Mouse (Mus musculus): ENCODE measurements around the gene Adora1. TPM values are rescaled to one million over a fixed set of nuclear protein-coding genes. Genes with fewer than 3 reads are reported as not detected.
A peak's percentile ranks its signal among the peaks of the same experiment; 100 is the strongest.

The Adora1 gene
- polyA plus RNA-seq (2014; fragmentation: Nextera tagmentation; extraction: Ambion mirVana) = 0.30 and 0.92 TPM in 2 replicates

DNA sequence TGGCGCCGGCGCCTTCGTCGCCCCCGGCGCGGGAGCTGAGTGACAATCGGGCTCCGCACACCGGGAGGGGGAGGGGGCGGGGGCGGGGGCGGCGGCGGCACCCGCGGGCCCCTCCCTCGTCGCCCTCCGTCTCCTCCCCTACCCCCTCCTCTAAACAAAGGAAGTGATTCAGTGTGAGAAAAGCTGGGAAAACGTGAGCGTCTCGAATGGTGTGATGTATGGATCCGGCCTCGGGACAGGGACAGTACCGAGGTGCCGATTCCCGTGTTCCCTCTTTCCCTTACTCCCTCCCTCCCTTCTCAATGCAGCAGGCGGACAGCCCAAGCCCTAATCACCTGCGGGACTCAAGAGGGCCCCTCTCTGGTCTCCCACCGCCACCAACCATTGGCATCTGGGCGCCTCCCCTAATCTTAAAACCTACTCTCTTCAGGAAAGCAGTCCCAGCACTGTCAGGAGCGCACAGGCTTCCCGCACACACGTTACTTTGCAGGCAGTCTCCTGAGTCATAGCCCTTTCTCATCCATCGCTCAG lies at the start of gene Adora1:
Gene Adora1 (minus strand): TSS at position 41 of the 531 bp plus-strand sequence.
- H3K9me3 ChIP-seq (ENCODE audit: low read depth, low read length) = no peaks in the 10 kb centered on the region
- H3K27ac ChIP-seq (ENCODE audit: low read depth) = no peak within 1 kb of the TSS
- H3K9ac ChIP-seq = peak within 1 kb of the TSS; percentile 38; the same call in 1 of the 2 replicates
- H3K4me2 ChIP-seq = peak within 1 kb of the TSS; percentile 81
- H3K4me1 ChIP-seq (ENCODE audit: insufficient read depth) = 0 out of 2 replicates have a peak, but pooled peaks cover 7% of the 10 kb centered on the region
- no peak for TF ChIP-seq CTCF (IDR thresholded peaks at IDR 0.05; ENCODE audit: low read depth)
- H3K36me3 ChIP-seq (ENCODE audit: insufficient read depth) = no peaks in the 10 kb centered on the region
- peak within 1 kb of the TSS; percentile 39 for H3K4me3 ChIP-seq (ENCODE audit: low read depth, low read length)
- peaks cover 44% of the 10 kb centered on the region for H3K27me3 ChIP-seq (ENCODE audit: insufficient read depth, low read length)
- under 1% methylated on average over 32 of the region's 37 CpGs for WGBS
- DNase-seq = no peak
- ATAC-seq (ENCODE audit: insufficient read depth) = no peak

DNA sequence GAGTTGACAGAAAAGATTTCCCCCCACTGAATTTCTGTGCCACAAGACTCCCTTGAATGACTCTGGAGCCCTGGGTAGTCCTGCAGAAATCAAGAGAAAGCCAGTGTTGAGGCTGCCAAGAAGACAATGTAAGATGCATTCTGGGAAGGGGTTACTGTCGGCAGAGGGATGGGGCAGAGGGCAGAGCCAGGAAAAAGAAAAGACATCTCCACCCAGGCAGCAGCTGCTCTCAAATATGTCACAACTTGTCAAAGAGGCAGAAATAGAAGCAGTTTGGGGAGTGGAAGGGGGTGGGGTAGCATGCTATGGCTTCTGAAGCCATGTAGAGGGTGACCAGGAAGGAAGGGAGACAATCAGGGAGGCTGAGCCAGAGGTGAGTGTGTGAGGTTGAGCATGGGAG lies 47.9 kb upstream of the Adora1 start:
- H3K9me3 ChIP-seq (ENCODE audit: low read depth, low read length) = no peaks in the 10 kb centered on the region
- WGBS = 29% methylated on average over 1 of the region's 1 CpGs

DNA sequence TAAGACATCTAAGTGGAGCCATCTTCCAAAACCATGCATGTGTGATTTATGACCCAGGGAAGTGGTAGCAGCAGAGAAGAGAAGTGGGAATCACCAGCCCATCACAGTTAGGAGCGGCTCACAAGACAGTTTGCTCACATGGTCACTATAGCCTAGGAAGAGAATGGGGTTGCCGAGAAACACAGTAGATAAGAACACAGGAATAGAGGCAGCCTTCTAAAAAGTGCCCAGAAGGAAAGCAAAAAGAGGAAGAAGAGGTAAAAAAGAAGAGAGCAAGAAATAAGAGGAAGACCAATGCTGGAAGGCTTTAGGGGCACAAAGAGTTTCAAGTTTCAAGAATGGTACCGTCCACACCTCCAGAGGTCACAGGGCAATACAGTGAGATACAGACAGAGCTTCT lies 47.1 kb upstream of the Adora1 start:
- Histone ChIP-seq H3K4me2 (no peak overlapping the region), H3K9ac (no peak overlapping the region), H3K27ac (ENCODE audit: low read depth) (no peak overlapping the region), H3K4me3 (ENCODE audit: low read depth, low read length) (no peak overlapping the region), H3K36me3 (ENCODE audit: insufficient read depth) (no peaks in the 10 kb centered on the region), H3K4me1 (ENCODE audit: insufficient read depth) (no peaks in the 10 kb centered on the region), H3K9me3 (ENCODE audit: low read depth, low read length) (no peaks in the 10 kb centered on the region), H3K27me3 (ENCODE audit: insufficient read depth, low read length) (no peaks in the 10 kb centered on the region)
- no peak for ATAC-seq (ENCODE audit: insufficient read depth)
- DNase-seq = no peak
- TF ChIP-seq CTCF (IDR thresholded peaks at IDR 0.05; ENCODE audit: low read depth) = no peak
- WGBS = 52% methylated on average over 3 of the region's 3 CpGs

More for the DNA sequence above, 47.9 kb upstream of the Adora1 start:
- DNase-seq (peak; percentile 28), ATAC-seq (ENCODE audit: insufficient read depth) (no peak)
- H3K9ac ChIP-seq = no peak overlapping the region
- no peak overlapping the region for H3K27ac ChIP-seq (ENCODE audit: low read depth)
- no peaks in the 10 kb centered on the region for H3K4me1 ChIP-seq (ENCODE audit: insufficient read depth)
- H3K36me3 ChIP-seq (ENCODE audit: insufficient read depth) = no peaks in the 10 kb centered on the region
- H3K4me3 ChIP-seq (ENCODE audit: low read depth, low read length) = no peak overlapping the region
- no peak overlapping the region for H3K4me2 ChIP-seq
- H3K27me3 ChIP-seq (ENCODE audit: insufficient read depth, low read length) = no peaks in the 10 kb centered on the region
- no peak for TF ChIP-seq CTCF (IDR thresholded peaks at IDR 0.05; ENCODE audit: low read depth)

DNA sequence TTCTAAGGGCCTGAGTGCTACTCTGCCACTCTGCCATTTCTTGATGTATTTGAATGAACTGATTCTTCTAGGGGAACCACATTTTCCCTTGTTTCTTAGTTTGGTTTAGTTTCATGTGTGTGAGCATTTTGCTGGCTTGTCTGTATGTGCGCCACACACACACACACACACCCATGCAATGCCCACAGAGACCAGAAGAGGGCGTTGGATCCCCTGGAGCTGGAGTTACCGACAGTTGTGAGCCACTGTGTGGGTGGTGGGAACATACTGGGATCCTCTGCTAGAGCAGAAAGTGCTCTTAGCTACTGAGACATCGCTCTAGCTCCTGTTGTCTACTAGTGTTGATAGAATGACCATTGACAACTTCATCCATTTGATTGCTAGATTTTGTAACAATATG lies 46.3 kb upstream of the Adora1 start:
- Histone ChIP-seq H3K4me1 (ENCODE audit: insufficient read depth) (no peaks in the 10 kb centered on the region), H3K9ac (no peak overlapping the region), H3K4me2 (no peak overlapping the region), H3K27me3 (ENCODE audit: insufficient read depth, low read length) (no peaks in the 10 kb centered on the region), H3K36me3 (ENCODE audit: insufficient read depth) (no peaks in the 10 kb centered on the region), H3K9me3 (ENCODE audit: low read depth, low read length) (no peaks in the 10 kb centered on the region), H3K4me3 (ENCODE audit: low read depth, low read length) (no peak overlapping the region), H3K27ac (ENCODE audit: low read depth) (no peak overlapping the region)
- TF ChIP-seq CTCF (IDR thresholded peaks at IDR 0.05; ENCODE audit: low read depth) = peak; percentile 27
- ATAC-seq (ENCODE audit: insufficient read depth) (no peak), DNase-seq (no peak)
- 69% methylated on average over 4 of the region's 4 CpGs for WGBS

DNA sequence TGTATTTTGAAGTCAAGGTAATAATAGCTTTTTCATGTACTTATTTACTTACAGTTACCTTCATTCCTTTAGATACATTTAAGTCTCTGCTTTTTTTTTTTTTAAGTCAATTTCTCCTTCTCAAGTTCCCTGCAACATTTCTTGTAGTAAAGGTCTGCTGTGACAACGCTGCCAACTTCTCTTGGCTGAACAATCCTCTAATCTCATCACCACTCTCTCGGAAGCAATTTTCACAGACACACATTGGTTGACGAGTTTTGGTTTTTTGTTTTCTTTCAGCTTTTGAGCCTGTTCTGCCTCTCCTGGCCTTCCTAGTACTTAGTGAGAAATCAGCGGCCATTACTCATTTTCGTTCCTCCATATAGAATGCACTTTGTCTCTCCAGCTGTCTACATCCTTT lies 44.9 kb upstream of the Adora1 start:
- ATAC-seq (ENCODE audit: insufficient read depth) = no peak
- no peak overlapping the region for H3K4me3 ChIP-seq (ENCODE audit: low read depth, low read length)
- no peak overlapping the region for H3K4me2 ChIP-seq
- WGBS = 82% methylated on average over 5 of the region's 5 CpGs
- H3K36me3 ChIP-seq (ENCODE audit: insufficient read depth) = no peaks in the 10 kb centered on the region
- no peak for DNase-seq
- H3K27ac ChIP-seq (ENCODE audit: low read depth) = no peak overlapping the region
- no peaks in the 10 kb centered on the region for H3K27me3 ChIP-seq (ENCODE audit: insufficient read depth, low read length)
- no peak overlapping the region for H3K9ac ChIP-seq
- no peak for TF ChIP-seq CTCF (IDR thresholded peaks at IDR 0.05; ENCODE audit: low read depth)
- H3K9me3 ChIP-seq (ENCODE audit: low read depth, low read length) = no peaks in the 10 kb centered on the region
- H3K4me1 ChIP-seq (ENCODE audit: insufficient read depth) = no peaks in the 10 kb centered on the region

DNA sequence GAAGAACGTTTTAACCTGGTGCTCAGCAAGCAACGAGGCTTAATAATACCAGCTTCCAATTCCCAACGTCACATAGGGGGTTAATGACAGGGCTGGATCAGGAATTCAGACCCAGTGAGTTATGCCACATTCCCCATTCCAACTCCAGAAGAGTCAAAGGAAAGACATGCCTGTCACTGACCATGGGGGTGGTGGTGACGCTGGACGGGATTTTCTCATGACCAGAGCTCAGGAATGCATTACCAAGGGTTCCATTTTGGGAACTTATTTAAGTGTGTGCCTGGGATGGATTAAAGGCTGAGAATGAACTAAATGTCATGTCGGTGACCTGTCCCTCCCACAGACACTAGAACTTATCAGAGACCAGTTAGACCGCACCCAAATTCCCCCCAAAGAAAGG lies 41.6 kb upstream of the Adora1 start:
- H3K27me3 ChIP-seq (ENCODE audit: insufficient read depth, low read length) = no peaks in the 10 kb centered on the region
- H3K4me1 ChIP-seq (ENCODE audit: insufficient read depth) = no peaks in the 10 kb centered on the region
- no peaks in the 10 kb centered on the region for H3K9me3 ChIP-seq (ENCODE audit: low read depth, low read length)
- no peak overlapping the region for H3K27ac ChIP-seq (ENCODE audit: low read depth)
- no peak for TF ChIP-seq CTCF (IDR thresholded peaks at IDR 0.05; ENCODE audit: low read depth)
- H3K4me3 ChIP-seq (ENCODE audit: low read depth, low read length) = no peak overlapping the region
- no peaks in the 10 kb centered on the region for H3K36me3 ChIP-seq (ENCODE audit: insufficient read depth)
- DNase-seq = no peak
- WGBS = 66% methylated on average over 7 of the region's 7 CpGs
- H3K4me2 ChIP-seq = no peak overlapping the region
- ATAC-seq (ENCODE audit: insufficient read depth) = no peak
- no peak overlapping the region for H3K9ac ChIP-seq

DNA sequence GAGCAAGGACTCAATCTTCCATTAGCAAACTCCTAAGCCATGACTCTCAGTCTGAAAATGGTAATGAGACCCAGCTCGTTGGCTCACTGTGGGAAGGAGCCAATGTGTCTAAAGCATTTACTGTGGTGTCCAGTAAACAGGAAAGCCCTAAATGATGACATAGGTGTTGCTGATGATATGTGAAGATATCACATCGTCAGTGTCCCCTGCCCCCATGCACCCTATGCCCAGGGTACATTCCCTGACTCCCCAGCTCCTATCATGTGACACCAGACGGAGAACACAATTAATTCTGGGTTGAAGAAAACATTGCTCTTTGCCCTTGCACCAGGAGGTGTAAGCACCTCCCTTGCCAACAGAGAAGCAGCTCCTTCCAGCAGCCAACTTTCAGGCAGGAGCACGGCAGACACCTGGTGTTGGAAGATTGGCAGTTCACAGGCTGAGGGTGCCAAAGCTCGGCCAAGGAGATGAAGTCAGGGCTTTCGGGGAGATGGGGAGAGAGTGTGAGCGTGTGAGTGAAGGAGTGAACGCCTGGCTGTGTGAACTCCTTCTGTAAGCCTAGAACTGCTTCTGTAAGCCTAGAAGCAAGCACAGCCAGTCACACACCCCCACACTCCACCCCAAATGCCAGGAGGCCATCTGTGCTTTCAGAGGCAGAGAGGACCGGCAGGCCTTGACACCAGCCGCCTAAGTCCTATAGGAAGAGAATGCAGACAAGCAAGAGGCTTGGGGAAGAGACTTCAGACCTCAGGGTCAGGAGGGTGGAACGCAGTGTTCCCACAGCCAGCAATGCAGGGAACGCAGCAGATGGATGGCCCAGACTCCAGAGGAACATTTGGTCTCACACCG lies 40.6 kb upstream of the Adora1 start:
- DNase-seq (no peak), ATAC-seq (ENCODE audit: insufficient read depth) (no peak)
- Histone ChIP-seq H3K4me2 (no peak overlapping the region), H3K4me3 (ENCODE audit: low read depth, low read length) (no peak overlapping the region), H3K9me3 (ENCODE audit: low read depth, low read length) (no peaks in the 10 kb centered on the region), H3K27me3 (ENCODE audit: insufficient read depth, low read length) (no peaks in the 10 kb centered on the region), H3K27ac (ENCODE audit: low read depth) (no peak overlapping the region), H3K4me1 (ENCODE audit: insufficient read depth) (no peaks in the 10 kb centered on the region), H3K9ac (no peak overlapping the region), H3K36me3 (ENCODE audit: insufficient read depth) (no peaks in the 10 kb centered on the region)
- 47% methylated on average over 13 of the region's 13 CpGs for WGBS
- no peak for TF ChIP-seq CTCF (IDR thresholded peaks at IDR 0.05; ENCODE audit: low read depth)

Data from lung, embryonic 14.5 days (tissue).